Mouse (Mus musculus): Measurements from ENCODE around the gene Kctd21.

Kctd21 gene

DNA sequence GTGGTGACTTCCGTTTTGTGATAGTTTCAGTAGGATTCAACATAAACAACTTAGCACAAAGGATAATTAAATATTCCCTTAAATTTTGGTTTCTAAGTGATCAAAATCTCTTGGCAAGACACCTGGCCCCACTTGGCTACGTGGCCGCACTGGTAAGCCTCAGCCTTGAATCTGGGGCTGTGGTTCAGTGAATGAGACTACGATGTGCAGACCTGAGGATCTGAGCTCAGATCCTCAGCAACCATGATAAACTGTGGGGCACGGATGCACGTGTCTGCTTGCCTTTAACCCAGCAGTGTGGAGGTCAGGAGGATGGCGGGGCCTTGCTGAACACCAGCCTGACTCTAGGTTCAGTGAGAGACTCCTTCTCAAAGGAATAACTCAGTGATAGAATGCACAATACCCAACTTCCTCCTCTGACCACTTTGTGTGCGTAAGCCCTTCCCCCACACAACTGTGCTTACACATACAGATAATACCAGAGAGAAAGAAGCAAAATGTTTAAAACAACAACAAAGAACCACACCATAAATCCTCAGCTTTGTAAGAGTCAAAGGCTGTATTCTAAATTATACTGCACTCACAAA lies 55.5 kb downstream of the Kctd21 start:
- DNase-seq (ENCODE audit: low spot score) = no peak

DNA sequence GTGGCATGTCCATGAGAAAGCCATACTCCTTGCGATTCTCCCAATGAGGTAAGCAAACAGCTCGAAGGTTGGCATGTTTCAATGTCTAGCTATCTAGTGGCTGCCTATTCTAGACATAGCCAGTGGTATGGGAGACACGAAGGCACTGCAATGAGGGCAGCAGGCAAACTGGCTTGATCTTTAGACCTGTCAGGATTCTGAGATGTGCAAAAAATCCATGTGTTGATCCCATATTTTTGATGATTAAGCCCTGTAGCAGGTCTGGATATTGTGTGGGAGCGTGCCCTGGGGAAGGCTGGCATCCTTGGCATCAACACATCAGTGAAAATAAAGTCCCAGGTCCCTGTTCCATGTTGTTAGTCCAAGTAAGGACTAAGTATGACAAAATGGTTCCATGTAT lies 56.4 kb downstream of the Kctd21 start:
- DNase-seq (ENCODE audit: low spot score) = no peak

DNA sequence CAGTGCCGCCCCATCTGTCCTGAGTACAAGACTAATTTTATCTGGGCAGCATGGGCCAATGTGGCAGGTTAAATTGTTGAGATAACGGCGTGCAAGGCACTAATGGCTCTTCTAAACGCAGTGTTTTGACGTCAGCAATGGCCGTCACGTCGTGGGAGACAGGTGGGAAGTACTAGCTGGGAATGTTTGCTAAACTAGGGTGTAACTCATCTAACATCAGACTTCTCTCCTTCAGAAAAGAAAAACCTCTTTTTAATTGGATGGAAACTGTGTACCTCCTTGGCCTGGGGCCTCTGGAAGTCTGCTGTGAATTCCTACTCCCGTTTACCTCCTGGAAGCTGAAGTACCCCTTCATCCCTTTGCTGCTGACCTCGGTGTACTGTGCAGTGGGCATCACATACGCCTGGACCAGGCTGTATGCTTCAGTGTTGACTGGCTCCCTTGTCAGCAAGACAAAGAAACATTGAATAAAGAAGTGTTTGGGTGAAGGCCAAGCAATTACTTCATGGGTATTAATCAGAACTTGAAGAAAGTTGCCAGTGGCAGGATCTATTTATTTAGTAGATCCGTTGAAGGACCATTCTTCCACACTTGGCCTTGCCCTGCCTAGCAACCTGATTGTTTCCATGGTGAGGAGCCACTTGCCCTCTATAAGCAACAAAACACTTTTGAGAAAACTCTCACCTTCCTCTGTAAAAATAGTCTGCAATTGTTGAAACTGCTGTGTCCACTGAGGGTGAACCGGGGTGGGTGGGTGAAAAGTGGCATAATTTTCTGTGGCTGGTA lies 59.4 kb downstream of the Kctd21 start:
- peak; percentile 43 for DNase-seq (ENCODE audit: low spot score)

DNA sequence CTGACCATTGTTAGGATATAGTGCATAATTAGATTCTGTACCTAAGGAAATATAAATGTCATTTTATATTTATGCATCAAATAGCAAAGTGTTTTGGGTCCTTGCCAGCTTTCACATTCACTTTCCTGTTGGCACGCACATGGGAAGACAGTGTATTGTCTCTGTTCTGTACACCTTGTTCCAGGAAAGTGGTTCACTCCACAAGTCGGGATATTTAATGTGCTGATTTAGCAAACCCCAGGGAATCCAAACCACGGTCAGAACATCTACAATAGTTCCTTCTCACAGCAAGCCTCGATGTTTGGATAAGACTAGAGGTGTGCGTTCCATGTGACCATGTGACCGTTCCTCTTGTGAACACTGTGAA lies 59.9 kb downstream of the Kctd21 start:
- DNase-seq (ENCODE audit: low spot score) = no peak

DNA sequence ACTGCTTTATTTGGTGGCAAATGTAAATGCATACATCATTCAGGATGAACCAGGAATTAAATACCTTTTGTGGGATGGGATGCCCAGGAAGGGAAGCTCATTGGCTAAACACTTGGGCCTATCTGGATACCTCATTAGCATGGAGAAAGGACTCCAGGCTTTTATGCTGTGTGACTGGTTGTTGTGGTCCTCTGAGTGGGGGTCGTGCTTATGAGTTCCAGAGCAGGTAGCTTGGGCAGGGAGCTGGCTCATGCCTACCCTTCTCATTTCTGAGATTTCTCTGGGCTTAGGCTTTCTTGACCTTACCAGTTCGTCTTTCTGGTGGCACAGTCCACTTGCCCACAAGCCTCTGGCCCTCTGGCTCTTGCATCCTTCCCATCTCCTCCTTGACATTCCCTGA lies 62.2 kb downstream of the Kctd21 start:
- DNase-seq (ENCODE audit: low spot score) = no peak

DNA sequence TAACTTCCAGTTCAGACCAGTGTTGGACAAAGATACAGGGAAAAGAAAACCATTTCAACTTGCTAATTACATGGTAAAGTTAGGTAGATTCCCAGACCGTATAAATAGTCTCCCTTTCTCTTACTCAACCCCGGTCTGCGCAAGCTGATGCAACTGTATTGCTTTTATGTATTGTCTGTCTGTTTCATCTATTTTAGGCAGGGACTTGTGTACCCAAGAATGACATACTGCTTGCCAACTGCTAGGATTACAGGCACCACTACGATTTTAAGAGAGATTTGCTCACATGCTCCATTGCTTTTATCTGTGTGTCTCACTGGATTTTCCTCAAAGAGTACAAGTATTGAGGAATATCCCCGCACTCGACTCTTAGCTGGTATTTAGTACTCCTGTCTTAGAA lies 66.8 kb downstream of the Kctd21 start:
- DNase-seq (ENCODE audit: low spot score) = no peak

Data from ovary, postnatal 36 days (tissue).